Mouse (Mus musculus) brain, embryonic 14.5 days (tissue): ENCODE data around the gene 1700020N01Rik.

Source experiments
- CTCF ChIP-seq: fragments of 200-500 bp; IDR thresholded peaks from 2 replicates; pipeline ENCODE4 v1.5.1; 2012; ENCODE audit warnings: inconsistent platforms, mild to moderate bottlenecking, moderate library complexity, borderline replicate concordance; ENCODE audit not compliant: insufficient read depth, insufficient read length; ENCODE audit errors: extremely low read depth
- POLR2A ChIP-seq: fragments of 200-500 bp; IDR thresholded peaks from 2 replicates; pipeline ENCODE4 v1.6.1; 2012; ENCODE audit warnings: mild to moderate bottlenecking, inconsistent platforms, borderline replicate concordance; ENCODE audit not compliant: poor library complexity, insufficient read depth, insufficient read length, severe bottlenecking; ENCODE audit errors: extremely low read depth

- no peak for TF ChIP-seq CTCF
- no peak for TF ChIP-seq POLR2A
Measured at GRCm38 (mm10) chr10:21545446-21545845, 47.5 kb upstream of the 1700020N01Rik start.
